Mouse (Mus musculus) olfactory bulb, adult 2 months (tissue): ENCODE results near the gene Tspan9. TPM values are rescaled to one million over a fixed set of nuclear protein-coding genes. Genes with fewer than 3 reads are reported as not detected.

Experiments
- H3K27ac ChIP-seq: fragments of 200-500 bp; 2 replicates; pipeline ENCODE4 v1.5.1; 2012; ENCODE audit warnings: low read depth, low read length; ENCODE audit not compliant: insufficient read depth
- H3K4me1 ChIP-seq: fragments of 200-500 bp; 2 replicates; pipeline ENCODE4 v1.6.1; 2012; ENCODE audit warnings: low read length; ENCODE audit not compliant: control insufficient read depth, insufficient read depth
- H3K4me3 ChIP-seq: fragments of 200-500 bp; 2 replicates; pipeline ENCODE4 v1.5.1; 2012; ENCODE audit warnings: mild to moderate bottlenecking, low read depth, low read length, moderate library complexity; ENCODE audit not compliant: insufficient read depth
- CTCF ChIP-seq: fragments of 200-500 bp; IDR thresholded peaks from 2 replicates; pipeline ENCODE4 v1.5.1; 2012; ENCODE audit warnings: low read depth, mild to moderate bottlenecking, low read length, moderate library complexity; ENCODE audit not compliant: insufficient read depth
- POLR2A ChIP-seq: fragments of 200-500 bp; IDR thresholded peaks from 2 replicates; pipeline ENCODE4 v1.6.1; 2012; ENCODE audit warnings: mild to moderate bottlenecking, low read depth, low read length, moderate library complexity; ENCODE audit not compliant: insufficient read depth
- WGBS: fragments of 180-500 bp; shearing (Covaris S2); methylation state at CpG from one replicate; pipeline ENCODE4 v1.1.7; 2018; 5-methylcytosine and 5-hydroxymethylcytosine counted together
- polyA plus RNA-seq: library from polyadenylated mRNA; stranded (reverse); fragments of >200 nt; gene quantifications from 2 replicates; pipeline ENCODE4 v1.2.4, GENCODE M21; 2012; ENCODE audit warnings: low replicate concordance; ENCODE audit not compliant: missing spikeins, insufficient read depth, insufficient read length

Tspan9 gene
- polyA plus RNA-seq, 1 experiment, result not detected

DNA sequence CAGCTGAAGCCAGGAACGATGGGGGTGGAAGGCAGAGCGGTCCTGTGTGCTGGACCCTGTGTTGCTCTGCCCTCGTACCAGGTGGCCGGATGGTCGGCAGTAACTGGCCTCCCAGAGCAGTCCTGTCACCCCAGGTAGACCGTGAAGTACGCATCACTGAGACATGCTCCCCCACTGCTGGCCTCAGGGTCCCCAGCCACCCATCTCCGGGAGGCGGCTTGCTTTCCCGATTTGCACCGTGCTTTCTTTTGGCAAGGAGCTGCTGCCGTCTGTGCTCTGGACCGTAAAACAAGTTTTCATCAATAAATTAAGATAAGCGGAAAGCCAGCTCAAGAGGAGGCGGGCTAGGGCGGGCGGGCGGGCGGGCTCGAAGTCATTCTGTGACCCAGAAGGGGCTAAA is 164.5 kb downstream of the Tspan9 start:
- TF ChIP-seq CTCF, result no peak
- TF ChIP-seq POLR2A, result no peak
- H3K27ac ChIP-seq, result no peak overlapping the region
- WGBS, result 57% methylated on average over 20 of the region's 20 CpGs
- peaks cover 21% of the 10 kb centered on the region for H3K4me1 ChIP-seq
- H3K4me3 ChIP-seq, result no peak overlapping the region

- Histone ChIP-seq H3K4me3 (no peak overlapping the region), H3K4me1 (peaks cover 24% of the 10 kb centered on the region), H3K27ac (no peak overlapping the region)
- WGBS, result 88% methylated on average over 6 of the region's 6 CpGs
- TF ChIP-seq POLR2A (no peak), CTCF (no peak)
These were observed 166.7 kb downstream of the Tspan9 start for GRCm38 (mm10) chr6:127976695-127977094.

DNA sequence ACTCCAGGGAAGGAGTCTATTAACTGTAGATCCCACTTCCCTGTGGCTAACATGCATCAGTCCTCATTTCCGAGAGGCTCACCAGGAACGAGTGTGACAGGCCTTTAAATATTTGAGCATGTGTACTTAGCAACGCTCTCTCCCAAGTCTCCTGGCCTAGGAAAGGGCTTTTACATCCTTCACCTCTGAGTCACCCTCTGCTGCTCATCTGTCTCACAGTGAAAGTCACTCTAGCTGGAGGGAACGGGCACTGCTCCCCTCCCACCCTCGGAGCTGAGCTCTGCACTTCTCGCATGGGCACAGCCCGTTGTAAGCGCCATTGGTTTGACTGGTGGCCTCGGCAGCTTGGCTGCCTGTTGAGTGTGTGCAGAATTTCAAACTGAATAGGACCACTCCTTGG is 169.4 kb downstream of the Tspan9 start:
- Histone ChIP-seq H3K4me1 (peaks cover 9% of the 10 kb centered on the region), H3K4me3 (no peak overlapping the region), H3K27ac (no peak overlapping the region)
- no peak for TF ChIP-seq POLR2A
- WGBS, result 49% methylated on average over 9 of the region's 9 CpGs

GRCm38 (mm10) chr6:127973553-127973952 is 169.8 kb downstream of the Tspan9 start:
- no peak overlapping the region for H3K27ac ChIP-seq
- no peak for TF ChIP-seq POLR2A
- TF ChIP-seq CTCF, result no peak
- WGBS, result 74% methylated on average over 6 of the region's 6 CpGs
- H3K4me3 ChIP-seq, result no peak overlapping the region
- H3K4me1 ChIP-seq, result peaks cover 9% of the 10 kb centered on the region

DNA sequence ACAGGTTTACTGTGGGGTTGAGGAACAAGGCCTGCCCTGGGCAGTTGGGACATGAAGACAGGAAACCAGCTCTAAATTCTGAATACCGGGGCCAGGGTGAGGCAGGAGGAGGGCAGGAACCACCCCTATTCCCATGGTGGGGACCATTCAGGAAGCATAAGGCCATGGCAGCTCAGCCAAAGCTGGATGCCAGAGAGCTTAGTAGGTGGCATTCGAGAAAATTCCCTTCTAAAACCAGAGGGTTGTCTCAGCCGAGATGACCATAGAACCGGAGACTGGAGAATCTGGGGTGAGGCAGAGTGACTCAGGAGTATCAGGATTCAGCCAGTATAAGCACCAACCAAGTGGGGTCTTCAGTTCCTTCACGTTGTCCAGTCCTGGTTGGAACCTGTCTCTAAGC is 171.5 kb downstream of the Tspan9 start:
- peaks cover 9% of the 10 kb centered on the region for H3K4me1 ChIP-seq
- 90% methylated on average over 5 of the region's 5 CpGs for WGBS
- H3K4me3 ChIP-seq, result no peak overlapping the region
- TF ChIP-seq POLR2A, result no peak
- no peak for TF ChIP-seq CTCF
- no peak overlapping the region for H3K27ac ChIP-seq

GRCm38 (mm10) chr6:127970848-127971247 is 172.5 kb downstream of the Tspan9 start:
- TF ChIP-seq CTCF, result no peak
- no peak for TF ChIP-seq POLR2A
- Histone ChIP-seq H3K27ac (no peak overlapping the region), H3K4me3 (no peak overlapping the region), H3K4me1 (peaks cover 9% of the 10 kb centered on the region)
- WGBS, result 86% methylated on average over 5 of the region's 5 CpGs

GRCm38 (mm10) chr6:127970120-127970519 is 173.3 kb downstream of the Tspan9 start:
- Histone ChIP-seq H3K4me3 (no peak overlapping the region), H3K27ac (no peak overlapping the region), H3K4me1 (peaks cover 13% of the 10 kb centered on the region)
- WGBS, result 9% methylated on average over 7 of the region's 7 CpGs
- no peak for TF ChIP-seq POLR2A
- peak; percentile 69 for TF ChIP-seq CTCF

GRCm38 (mm10) chr6:127969709-127970108 is 173.7 kb downstream of the Tspan9 start:
- H3K4me3 ChIP-seq, result no peak overlapping the region
- no peak for TF ChIP-seq CTCF
- TF ChIP-seq POLR2A, result no peak
- peaks cover 13% of the 10 kb centered on the region for H3K4me1 ChIP-seq
- no peak overlapping the region for H3K27ac ChIP-seq
- WGBS, result 77% methylated on average over 7 of the region's 7 CpGs

GRCm38 (mm10) chr6:127965497-127965896 is 177.9 kb downstream of the Tspan9 start:
- peaks cover 4% of the 10 kb centered on the region; the same call in 1 of the 2 replicates for H3K4me1 ChIP-seq
- H3K4me3 ChIP-seq, result no peak overlapping the region
- 37% methylated on average over 8 of the region's 8 CpGs for WGBS
- H3K27ac ChIP-seq, result no peak overlapping the region
- TF ChIP-seq POLR2A, result no peak
- TF ChIP-seq CTCF, result peak; percentile 46; the same call in 1 of the 2 replicates

- Histone ChIP-seq H3K27ac (no peak overlapping the region), H3K4me1 (no peaks in the 10 kb centered on the region), H3K4me3 (no peak overlapping the region)
- TF ChIP-seq CTCF (no peak), POLR2A (no peak)
- 100% methylated on average over 1 of the region's 1 CpGs for WGBS
These were observed 183.2 kb downstream of the Tspan9 start for GRCm38 (mm10) chr6:127960203-127960602.
